Mouse (Mus musculus) bone marrow macrophage, adult 2 months (primary cell): Measurements from ENCODE around the gene Gemin4.

Source experiments
- CTCF ChIP-seq: IDR thresholded peaks from 2 replicates; pipeline ENCODE4 v1.5.1; 2012; ENCODE audit warnings: low read depth, mild to moderate bottlenecking, low read length, moderate library complexity
- POLR2A ChIP-seq: IDR thresholded peaks from 2 replicates; pipeline ENCODE4 v1.6.1; 2012; ENCODE audit warnings: mild to moderate bottlenecking, low read depth, low read length, borderline replicate concordance

DNA sequence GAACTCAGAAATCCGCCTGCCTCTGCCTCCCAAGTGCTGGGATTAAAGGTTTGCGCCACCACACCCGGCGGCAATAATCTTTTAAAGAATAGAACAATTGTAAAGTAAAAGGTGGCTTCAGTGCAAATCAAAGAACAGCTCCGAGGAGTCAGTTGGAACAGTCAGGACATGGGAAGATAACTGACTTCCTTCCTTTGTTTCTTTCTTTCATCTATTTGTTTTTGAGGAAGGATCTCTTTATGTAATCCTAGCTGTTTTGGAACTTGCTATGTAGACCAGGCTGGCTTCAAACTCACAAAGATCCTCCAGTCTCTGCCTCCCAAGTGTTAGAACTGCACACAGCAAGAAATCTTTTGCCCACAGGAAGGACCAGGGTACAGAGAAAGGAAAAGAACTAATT is 7.2 kb upstream of the Gemin4 start:
- TF ChIP-seq POLR2A (no peak), CTCF (no peak)
